Mouse (Mus musculus) splenic B cell, adult 2 months (primary cell): Measurements from ENCODE around the gene Mdga2.

Source experiments
- DNase-seq: peaks from one replicate; pipeline ENCODE4 v3.0.0-alpha.2; 2011; ENCODE audit warnings: low read depth, low spot score
- H3K27me3 ChIP-seq: 2 replicates; pipeline ENCODE4 v1.6.1; 2012; ENCODE audit warnings: mild to moderate bottlenecking, low read length, moderate library complexity, mixed read lengths; ENCODE audit not compliant: control insufficient read depth, poor library complexity, insufficient read depth, severe bottlenecking
- H3K36me3 ChIP-seq: 2 replicates; pipeline ENCODE4 v1.6.1; 2012; ENCODE audit warnings: mild to moderate bottlenecking, low read length, moderate library complexity, mixed read lengths; ENCODE audit not compliant: control insufficient read depth, poor library complexity, insufficient read depth, severe bottlenecking

Gene Mdga2

GRCm38 (mm10) chr12:67222221-67223025 lies at the start of gene Mdga2:
TSS of gene Mdga2 (minus strand) at chr12:67222549.
- H3K27me3 ChIP-seq: no peaks in the 10 kb centered on the region
- H3K36me3 ChIP-seq: no peaks in the 10 kb centered on the region
- no peak for DNase-seq

- no peak for DNase-seq
- no peaks in the 10 kb centered on the region for H3K36me3 ChIP-seq
- no peaks in the 10 kb centered on the region for H3K27me3 ChIP-seq
These were observed 45.1 kb upstream of the Mdga2 start for GRCm38 (mm10) chr12:67267409-67267808.

GRCm38 (mm10) chr12:67223530-67223929 lies 1.2 kb upstream of the Mdga2 start:
- DNase-seq: no peak
- H3K27me3 ChIP-seq: no peaks in the 10 kb centered on the region
- no peaks in the 10 kb centered on the region for H3K36me3 ChIP-seq

- no peaks in the 10 kb centered on the region for H3K27me3 ChIP-seq
- DNase-seq: no peak
- no peaks in the 10 kb centered on the region for H3K36me3 ChIP-seq
These were observed 774 bp downstream of the Mdga2 start for GRCm38 (mm10) chr12:67221329-67222220.

GRCm38 (mm10) chr12:67220641-67221231 lies 1.6 kb downstream of the Mdga2 start:
- DNase-seq: no peak
- Histone ChIP-seq H3K36me3 (no peaks in the 10 kb centered on the region), H3K27me3 (no peaks in the 10 kb centered on the region)

- Histone ChIP-seq H3K27me3 (no peaks in the 10 kb centered on the region), H3K36me3 (no peaks in the 10 kb centered on the region)
- DNase-seq: no peak
These were observed 2.3 kb downstream of the Mdga2 start for GRCm38 (mm10) chr12:67220041-67220440.

GRCm38 (mm10) chr12:67219564-67219963 lies 2.8 kb downstream of the Mdga2 start:
- H3K27me3 ChIP-seq: no peaks in the 10 kb centered on the region
- DNase-seq: no peak

GRCm38 (mm10) chr12:67212801-67213200 lies 9.5 kb downstream of the Mdga2 start:
- DNase-seq: no peak
- H3K27me3 ChIP-seq: no peaks in the 10 kb centered on the region
- H3K36me3 ChIP-seq: no peaks in the 10 kb centered on the region

More at GRCm38 (mm10) chr12:67219564-67219963, 2.8 kb downstream of the Mdga2 start:
- H3K36me3 ChIP-seq: no peaks in the 10 kb centered on the region

GRCm38 (mm10) chr12:67178155-67178554 lies 44.2 kb downstream of the Mdga2 start:
- H3K36me3 ChIP-seq: no peaks in the 10 kb centered on the region
- H3K27me3 ChIP-seq: no peaks in the 10 kb centered on the region
- DNase-seq: no peak

GRCm38 (mm10) chr12:67156569-67157237 lies 65.6 kb downstream of the Mdga2 start:
- no peaks in the 10 kb centered on the region for H3K27me3 ChIP-seq
- H3K36me3 ChIP-seq: no peaks in the 10 kb centered on the region
- no peak for DNase-seq

GRCm38 (mm10) chr12:67153077-67153476 lies 69.3 kb downstream of the Mdga2 start:
- Histone ChIP-seq H3K27me3 (no peaks in the 10 kb centered on the region), H3K36me3 (no peaks in the 10 kb centered on the region)
- DNase-seq: no peak

- Histone ChIP-seq H3K27me3 (no peaks in the 10 kb centered on the region), H3K36me3 (no peaks in the 10 kb centered on the region)
- DNase-seq: no peak
These were observed 80.7 kb downstream of the Mdga2 start for GRCm38 (mm10) chr12:67141605-67142004.

- Histone ChIP-seq H3K27me3 (no peaks in the 10 kb centered on the region), H3K36me3 (no peaks in the 10 kb centered on the region)
- no peak for DNase-seq
These were observed 82.2 kb downstream of the Mdga2 start for GRCm38 (mm10) chr12:67140131-67140530.

GRCm38 (mm10) chr12:67127457-67127856 lies 94.9 kb downstream of the Mdga2 start:
- H3K36me3 ChIP-seq: no peaks in the 10 kb centered on the region

More at GRCm38 (mm10) chr12:67127457-67127856, 94.9 kb downstream of the Mdga2 start:
- no peak for DNase-seq
- H3K27me3 ChIP-seq: no peaks in the 10 kb centered on the region
